Mouse (Mus musculus): ENCODE data around the gene Faah. TPM values are rescaled to one million over a fixed set of nuclear protein-coding genes. Genes with fewer than 3 reads are reported as not detected.

The Faah gene
- polyA plus RNA-seq, 1 experiment from 2014 or later = 8.3 TPM

GRCm38 (mm10) chr4:115954656-115955493, 62.9 kb downstream of the Faah start:
- peaks cover 46% of the 10 kb centered on the region for H3K27me3 ChIP-seq (ENCODE audit: control insufficient read depth, insufficient read depth, low read length)
- no peak for ATAC-seq (ENCODE audit: insufficient number of reproducible peaks, insufficient read depth, low FRiP score, low read depth)
- no peak overlapping the region; the same call in 1 of the 2 replicates for H3K4me3 ChIP-seq (ENCODE audit: low read depth, low read length)
- H3K9me3 ChIP-seq (ENCODE audit: control insufficient read depth, low read depth, low read length) = no peaks in the 10 kb centered on the region
- 4% methylated on average over 19 of the region's 19 CpGs for WGBS
- no peak overlapping the region for H3K9ac ChIP-seq (replicated peaks; ENCODE audit: low read depth, low read length)
- no peaks in the 10 kb centered on the region for H3K36me3 ChIP-seq (ENCODE audit: control insufficient read depth, insufficient read depth, low read length)
- H3K4me2 ChIP-seq (replicated peaks; ENCODE audit: low read depth, low read length) = no peak overlapping the region
- H3K27ac ChIP-seq (ENCODE audit: low read length) = no peak overlapping the region
- 0 out of 2 replicates have a peak, but pooled peaks cover 3% of the 10 kb centered on the region for H3K4me1 ChIP-seq (ENCODE audit: control insufficient read depth, insufficient read depth, low read length)

GRCm38 (mm10) chr4:115953559-115953958, 64.2 kb downstream of the Faah start:
- Histone ChIP-seq H3K4me2 (replicated peaks; ENCODE audit: low read depth, low read length) (no peak overlapping the region), H3K4me1 (ENCODE audit: control insufficient read depth, insufficient read depth, low read length) (0 out of 2 replicates have a peak, but pooled peaks cover 3% of the 10 kb centered on the region), H3K4me3 (ENCODE audit: low read depth, low read length) (no peak overlapping the region), H3K9ac (replicated peaks; ENCODE audit: low read depth, low read length) (no peak overlapping the region), H3K27ac (ENCODE audit: low read length) (no peak overlapping the region), H3K9me3 (ENCODE audit: control insufficient read depth, low read depth, low read length) (no peaks in the 10 kb centered on the region), H3K36me3 (ENCODE audit: control insufficient read depth, insufficient read depth, low read length) (no peaks in the 10 kb centered on the region), H3K27me3 (ENCODE audit: control insufficient read depth, insufficient read depth, low read length) (peaks cover 50% of the 10 kb centered on the region)
- no peak for ATAC-seq (ENCODE audit: insufficient number of reproducible peaks, insufficient read depth, low FRiP score, low read depth)
- 24% methylated on average over 5 of the region's 5 CpGs for WGBS

- Histone ChIP-seq H3K4me3 (ENCODE audit: low read depth, low read length) (no peak overlapping the region), H3K27ac (ENCODE audit: low read length) (no peak overlapping the region), H3K9ac (replicated peaks; ENCODE audit: low read depth, low read length) (no peak overlapping the region), H3K4me2 (replicated peaks; ENCODE audit: low read depth, low read length) (no peak overlapping the region), H3K36me3 (ENCODE audit: control insufficient read depth, insufficient read depth, low read length) (no peaks in the 10 kb centered on the region), H3K4me1 (ENCODE audit: control insufficient read depth, insufficient read depth, low read length) (0 out of 2 replicates have a peak, but pooled peaks cover 3% of the 10 kb centered on the region), H3K9me3 (ENCODE audit: control insufficient read depth, low read depth, low read length) (no peaks in the 10 kb centered on the region), H3K27me3 (ENCODE audit: control insufficient read depth, insufficient read depth, low read length) (peaks cover 46% of the 10 kb centered on the region)
- ATAC-seq (ENCODE audit: insufficient number of reproducible peaks, insufficient read depth, low FRiP score, low read depth) = no peak
- 18% methylated on average over 6 of the region's 6 CpGs for WGBS
These were observed 65.0 kb downstream of the Faah start for GRCm38 (mm10) chr4:115952758-115953157.

GRCm38 (mm10) chr4:115943669-115944314, 73.9 kb downstream of the Faah start:
- no peaks in the 10 kb centered on the region for H3K9me3 ChIP-seq (ENCODE audit: control insufficient read depth, low read depth, low read length)
- no peaks in the 10 kb centered on the region for H3K36me3 ChIP-seq (ENCODE audit: control insufficient read depth, insufficient read depth, low read length)
- ATAC-seq (ENCODE audit: insufficient number of reproducible peaks, insufficient read depth, low FRiP score, low read depth) = no peak
- peaks cover 72% of the 10 kb centered on the region for H3K27me3 ChIP-seq (ENCODE audit: control insufficient read depth, insufficient read depth, low read length)
- no peaks in the 10 kb centered on the region; the same call in 1 of the 2 replicates for H3K4me1 ChIP-seq (ENCODE audit: control insufficient read depth, insufficient read depth, low read length)
- H3K4me2 ChIP-seq (replicated peaks; ENCODE audit: low read depth, low read length) = 0 out of 2 replicates have a peak overlapping the region, but pooled peaks have one; percentile 18
- 1% methylated on average over 37 of the region's 41 CpGs for WGBS
- H3K9ac ChIP-seq (replicated peaks; ENCODE audit: low read depth, low read length) = no peak overlapping the region
- peak overlapping the region; percentile 11; the same call in 1 of the 2 replicates for H3K4me3 ChIP-seq (ENCODE audit: low read depth, low read length)
- no peak overlapping the region for H3K27ac ChIP-seq (ENCODE audit: low read length)

GRCm38 (mm10) chr4:115941242-115941820, 76.4 kb downstream of the Faah start:
- Histone ChIP-seq H3K9ac (replicated peaks; ENCODE audit: low read depth, low read length) (no peak overlapping the region), H3K4me1 (ENCODE audit: control insufficient read depth, insufficient read depth, low read length) (no peaks in the 10 kb centered on the region; the same call in 1 of the 2 replicates), H3K27ac (ENCODE audit: low read length) (no peak overlapping the region), H3K36me3 (ENCODE audit: control insufficient read depth, insufficient read depth, low read length) (no peaks in the 10 kb centered on the region), H3K4me3 (ENCODE audit: low read depth, low read length) (no peak overlapping the region), H3K9me3 (ENCODE audit: control insufficient read depth, low read depth, low read length) (no peaks in the 10 kb centered on the region), H3K27me3 (ENCODE audit: control insufficient read depth, insufficient read depth, low read length) (peaks cover 79% of the 10 kb centered on the region), H3K4me2 (replicated peaks; ENCODE audit: low read depth, low read length) (no peak overlapping the region)
- WGBS = 6% methylated on average over 9 of the region's 9 CpGs
- ATAC-seq (ENCODE audit: insufficient number of reproducible peaks, insufficient read depth, low FRiP score, low read depth) = no peak

GRCm38 (mm10) chr4:115940681-115941080, 77.0 kb downstream of the Faah start:
- Histone ChIP-seq H3K4me1 (ENCODE audit: control insufficient read depth, insufficient read depth, low read length) (no peaks in the 10 kb centered on the region; the same call in 1 of the 2 replicates), H3K4me2 (replicated peaks; ENCODE audit: low read depth, low read length) (no peak overlapping the region), H3K27ac (ENCODE audit: low read length) (no peak overlapping the region), H3K36me3 (ENCODE audit: control insufficient read depth, insufficient read depth, low read length) (no peaks in the 10 kb centered on the region), H3K9me3 (ENCODE audit: control insufficient read depth, low read depth, low read length) (no peaks in the 10 kb centered on the region), H3K4me3 (ENCODE audit: low read depth, low read length) (no peak overlapping the region), H3K27me3 (ENCODE audit: control insufficient read depth, insufficient read depth, low read length) (peaks cover 78% of the 10 kb centered on the region), H3K9ac (replicated peaks; ENCODE audit: low read depth, low read length) (no peak overlapping the region)
- WGBS = 2% methylated on average over 3 of the region's 3 CpGs
- ATAC-seq (ENCODE audit: insufficient number of reproducible peaks, insufficient read depth, low FRiP score, low read depth) = no peak

GRCm38 (mm10) chr4:115939295-115940102, 78.2 kb downstream of the Faah start, which contains the start of gene Dmbx1:
Dmbx1 (minus strand) TSS chr4:115939926.
- Histone ChIP-seq H3K4me1 (ENCODE audit: control insufficient read depth, insufficient read depth, low read length) (no peaks in the 10 kb centered on the region; the same call in 1 of the 2 replicates), H3K4me2 (replicated peaks; ENCODE audit: low read depth, low read length) (peak within 1 kb of the TSS; percentile 49), H3K9me3 (ENCODE audit: control insufficient read depth, low read depth, low read length) (no peaks in the 10 kb centered on the region), H3K27ac (ENCODE audit: low read length) (no peak within 1 kb of the TSS), H3K9ac (replicated peaks; ENCODE audit: low read depth, low read length) (no peak within 1 kb of the TSS), H3K36me3 (ENCODE audit: control insufficient read depth, insufficient read depth, low read length) (no peaks in the 10 kb centered on the region), H3K4me3 (ENCODE audit: low read depth, low read length) (peak within 1 kb of the TSS; percentile 24), H3K27me3 (ENCODE audit: control insufficient read depth, insufficient read depth, low read length) (peaks cover 75% of the 10 kb centered on the region)
- no peak; the same call in 1 of the 2 replicates for ATAC-seq (ENCODE audit: insufficient number of reproducible peaks, insufficient read depth, low FRiP score, low read depth)
- under 1% methylated on average over 71 of the region's 71 CpGs for WGBS
